Mouse (Mus musculus): ENCODE measurements at regions not wholly inside any gene's neighbourhood (a gene's known extent, or its start where the extent isn't known, plus 50 kb on each side); places are given as distances from the start of the nearest gene placed in this dataset.

DNA sequence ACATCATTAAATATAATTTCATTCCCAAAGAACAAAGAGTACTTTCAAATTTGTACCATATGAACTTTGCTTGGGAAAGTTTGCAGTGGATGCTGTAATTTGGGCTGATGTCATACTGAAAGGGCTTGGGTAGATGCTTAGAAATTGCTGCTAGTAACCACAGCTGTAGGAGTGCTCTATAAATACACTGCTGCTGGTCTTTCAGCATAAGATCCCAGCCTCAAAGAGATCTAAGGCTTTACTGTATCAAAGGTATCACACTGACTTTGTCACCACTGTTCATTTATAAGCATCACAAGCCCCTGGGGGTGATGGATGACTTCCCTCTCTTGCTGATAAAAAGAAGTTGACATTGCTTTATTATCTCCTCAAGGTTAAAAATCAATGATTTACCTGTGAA lies 497.2 kb downstream of the Pla2g4a start:
- no peak overlapping the region for H3K4me3 ChIP-seq (ENCODE audit: low read depth, low read length)
- H3K4me2 ChIP-seq (ENCODE audit: low read depth), result no peak overlapping the region
- no peak overlapping the region for H3K9ac ChIP-seq
- DNase-seq (no peak), ATAC-seq (peak; percentile 27; the same call in 1 of the 2 replicates)
- no peak for TF ChIP-seq CTCF (IDR thresholded peaks at IDR 0.05; ENCODE audit: low read depth)
- H3K27me3 ChIP-seq (ENCODE audit: insufficient read depth, low read length), result no peaks in the 10 kb centered on the region
- no peaks in the 10 kb centered on the region for H3K36me3 ChIP-seq (ENCODE audit: insufficient read depth)
- H3K27ac ChIP-seq (ENCODE audit: low read depth, low read length), result no peak overlapping the region
- H3K4me1 ChIP-seq (ENCODE audit: insufficient read depth), result no peaks in the 10 kb centered on the region
- no peaks in the 10 kb centered on the region for H3K9me3 ChIP-seq (ENCODE audit: low read length)

DNA sequence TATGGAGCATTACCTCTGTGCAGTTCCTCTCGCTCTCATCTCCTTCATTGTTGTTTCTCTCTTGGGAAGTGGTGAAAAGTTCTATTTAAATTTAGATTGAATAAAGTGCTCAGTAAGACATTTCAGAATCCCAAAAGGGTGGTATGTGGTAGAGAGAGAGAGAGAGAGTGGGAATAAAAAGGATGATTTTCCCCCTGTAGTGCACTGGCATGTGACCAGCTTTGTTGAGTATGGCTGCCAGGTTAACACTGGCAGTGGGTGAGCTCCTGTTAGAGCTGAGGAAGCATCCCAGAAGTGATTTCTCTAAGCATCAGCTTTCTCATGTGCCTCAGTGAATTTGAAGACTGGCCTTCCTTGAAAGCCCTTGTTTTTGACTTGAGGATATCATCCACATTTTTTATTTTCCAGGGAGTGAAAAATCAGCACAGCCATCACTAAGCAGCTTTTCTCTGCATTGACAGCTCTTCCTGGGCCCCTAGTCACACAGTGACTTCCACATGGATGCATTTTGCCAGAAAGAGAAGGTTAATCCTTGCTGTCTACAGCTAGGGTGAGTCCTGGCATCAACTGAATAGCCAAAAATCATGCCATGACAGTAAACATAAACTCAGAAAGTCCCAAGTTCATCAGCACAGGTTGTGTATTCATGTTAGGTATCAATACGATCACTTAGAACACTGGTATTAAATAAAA lies 511.1 kb downstream of the Pla2g4a start:
- no peak overlapping the region for H3K27ac ChIP-seq (ENCODE audit: low read depth, low read length)

DNA sequence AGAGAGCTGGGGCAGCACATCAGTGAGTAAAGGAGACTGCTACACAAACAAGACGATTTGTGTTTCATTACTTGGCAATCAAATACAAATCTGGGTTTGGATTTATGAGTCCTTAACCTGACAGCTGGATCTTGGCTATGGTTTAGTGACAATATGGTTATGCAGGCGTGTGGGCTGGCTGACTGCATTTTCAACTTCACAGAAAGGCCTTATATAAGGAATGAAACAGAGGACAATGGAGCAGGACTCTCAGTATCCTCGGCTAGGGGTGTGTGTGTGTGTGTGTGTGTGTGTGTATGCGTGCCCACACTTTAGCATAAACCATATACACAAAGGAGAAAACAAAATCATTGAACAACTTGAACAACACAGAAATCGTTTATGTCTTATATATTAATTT lies 512.6 kb downstream of the Pla2g4a start:
- H3K9me3 ChIP-seq (ENCODE audit: low read length), result no peaks in the 10 kb centered on the region
- WGBS, result 58% methylated on average over 5 of the region's 5 CpGs
- no peak overlapping the region for H3K4me3 ChIP-seq (ENCODE audit: low read depth, low read length)
- no peak for TF ChIP-seq CTCF (IDR thresholded peaks at IDR 0.05; ENCODE audit: low read depth)
- no peak overlapping the region for H3K27ac ChIP-seq (ENCODE audit: low read depth, low read length)
- no peaks in the 10 kb centered on the region for H3K27me3 ChIP-seq (ENCODE audit: insufficient read depth, low read length)
- H3K4me2 ChIP-seq (ENCODE audit: low read depth), result no peak overlapping the region
- H3K9ac ChIP-seq, result no peak overlapping the region
- no peaks in the 10 kb centered on the region for H3K4me1 ChIP-seq (ENCODE audit: insufficient read depth)
- DNase-seq (no peak), ATAC-seq (peak; percentile 12; the same call in 1 of the 2 replicates)
- H3K36me3 ChIP-seq (ENCODE audit: insufficient read depth), result no peaks in the 10 kb centered on the region

More for the DNA sequence above, 511.1 kb downstream of the Pla2g4a start:
- Histone ChIP-seq H3K4me3 (ENCODE audit: low read depth, low read length) (no peak overlapping the region), H3K4me2 (ENCODE audit: low read depth) (no peak overlapping the region), H3K4me1 (ENCODE audit: insufficient read depth) (no peaks in the 10 kb centered on the region), H3K9me3 (ENCODE audit: low read length) (no peaks in the 10 kb centered on the region), H3K27me3 (ENCODE audit: insufficient read depth, low read length) (no peaks in the 10 kb centered on the region), H3K36me3 (ENCODE audit: insufficient read depth) (no peaks in the 10 kb centered on the region), H3K9ac (no peak overlapping the region)
- peak; percentile 32; the same call in 1 of the 2 replicates for ATAC-seq
- TF ChIP-seq CTCF (IDR thresholded peaks at IDR 0.05; ENCODE audit: low read depth), result no peak
- peak; percentile 39 for DNase-seq
- WGBS, result 77% methylated on average over 2 of the region's 2 CpGs

DNA sequence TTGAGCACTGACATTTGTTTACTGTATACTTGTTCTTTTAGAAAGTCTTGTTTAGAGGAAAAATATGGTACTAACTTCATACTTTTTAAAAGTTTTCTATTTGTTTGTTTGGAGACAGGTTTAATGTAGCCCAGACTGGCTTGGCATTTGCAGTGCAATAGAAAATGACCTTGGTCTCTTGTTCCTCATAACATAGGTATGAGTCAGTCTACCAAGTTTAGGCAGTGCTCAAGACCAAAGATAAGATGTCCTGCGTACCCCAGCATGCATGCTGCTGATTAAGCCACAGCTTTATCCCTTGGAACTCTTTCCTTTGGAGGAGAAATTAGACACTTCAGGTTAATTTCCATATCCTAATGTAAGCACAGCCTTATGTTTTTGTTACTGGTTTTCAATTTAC lies 550.1 kb downstream of the Pla2g4a start:
- ATAC-seq (no peak), DNase-seq (no peak)
- H3K4me1 ChIP-seq (ENCODE audit: insufficient read depth), result no peaks in the 10 kb centered on the region
- H3K9ac ChIP-seq, result no peak overlapping the region
- no peaks in the 10 kb centered on the region for H3K27me3 ChIP-seq (ENCODE audit: insufficient read depth, low read length)
- no peak overlapping the region for H3K4me2 ChIP-seq (ENCODE audit: low read depth)
- no peak for TF ChIP-seq CTCF (IDR thresholded peaks at IDR 0.05; ENCODE audit: low read depth)
- H3K27ac ChIP-seq (ENCODE audit: low read depth, low read length), result no peak overlapping the region
- no peaks in the 10 kb centered on the region for H3K9me3 ChIP-seq (ENCODE audit: low read length)
- no peak overlapping the region for H3K4me3 ChIP-seq (ENCODE audit: low read depth, low read length)
- WGBS, result 71% methylated on average over 1 of the region's 1 CpGs
- H3K36me3 ChIP-seq (ENCODE audit: insufficient read depth), result no peaks in the 10 kb centered on the region

DNA sequence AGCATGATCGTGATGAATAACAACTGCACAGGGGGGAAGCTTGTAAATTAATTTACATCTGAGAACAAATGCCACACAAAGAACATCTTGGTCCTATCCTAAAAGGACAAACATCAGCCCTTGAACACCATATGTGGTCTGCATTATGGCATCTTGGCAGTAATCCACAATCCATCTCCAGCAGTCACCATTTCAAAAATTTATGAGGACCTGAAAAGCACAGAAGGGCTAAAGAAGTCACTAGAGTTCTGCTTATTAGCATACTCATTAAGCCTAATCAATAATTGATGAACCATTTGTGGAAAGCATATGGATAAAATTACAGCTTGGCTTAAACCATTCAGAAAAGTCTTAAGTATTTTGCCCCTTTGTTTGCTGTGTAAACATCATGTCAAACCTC lies 555.7 kb downstream of the Pla2g4a start:
- DNase-seq (peak; percentile 21), ATAC-seq (no peak; the same call in 1 of the 2 replicates)
- Histone ChIP-seq H3K4me2 (ENCODE audit: low read depth) (no peak overlapping the region), H3K4me3 (ENCODE audit: low read depth, low read length) (no peak overlapping the region), H3K27ac (ENCODE audit: low read depth, low read length) (no peak overlapping the region), H3K27me3 (ENCODE audit: insufficient read depth, low read length) (no peaks in the 10 kb centered on the region), H3K9ac (no peak overlapping the region), H3K4me1 (ENCODE audit: insufficient read depth) (no peaks in the 10 kb centered on the region), H3K9me3 (ENCODE audit: low read length) (no peaks in the 10 kb centered on the region), H3K36me3 (ENCODE audit: insufficient read depth) (no peaks in the 10 kb centered on the region)
- no peak for TF ChIP-seq CTCF (IDR thresholded peaks at IDR 0.05; ENCODE audit: low read depth)
- 25% methylated on average over 1 of the region's 1 CpGs for WGBS

DNA sequence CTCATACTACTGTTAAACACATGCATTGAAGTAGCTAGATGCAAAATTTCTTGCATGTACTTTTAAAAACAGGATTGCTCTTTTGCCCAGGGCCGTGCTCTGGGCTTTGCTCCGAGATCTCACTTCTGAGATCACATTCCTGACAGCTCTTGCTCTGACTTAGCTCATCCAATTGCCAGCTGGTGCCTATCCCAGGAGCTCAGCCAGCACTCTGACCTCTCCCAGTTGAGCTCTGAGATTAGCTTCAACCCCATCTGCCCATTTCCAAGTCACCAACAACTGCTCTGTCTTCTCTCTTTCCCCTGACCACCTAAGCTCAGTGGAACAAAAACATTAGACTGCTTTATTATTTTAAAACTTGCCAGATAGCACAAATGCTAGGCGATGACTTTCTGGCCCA lies 572.4 kb downstream of the Pla2g4a start:
- Histone ChIP-seq H3K36me3 (ENCODE audit: insufficient read depth) (no peaks in the 10 kb centered on the region), H3K4me1 (ENCODE audit: insufficient read depth) (no peaks in the 10 kb centered on the region), H3K4me3 (ENCODE audit: low read depth, low read length) (no peak overlapping the region), H3K4me2 (ENCODE audit: low read depth) (no peak overlapping the region), H3K9me3 (ENCODE audit: low read length) (no peaks in the 10 kb centered on the region), H3K27me3 (ENCODE audit: insufficient read depth, low read length) (no peaks in the 10 kb centered on the region), H3K9ac (no peak overlapping the region), H3K27ac (ENCODE audit: low read depth, low read length) (no peak overlapping the region)
- ATAC-seq (no peak), DNase-seq (no peak)
- 73% methylated on average over 3 of the region's 3 CpGs for WGBS
- TF ChIP-seq CTCF (IDR thresholded peaks at IDR 0.05; ENCODE audit: low read depth), result no peak

DNA sequence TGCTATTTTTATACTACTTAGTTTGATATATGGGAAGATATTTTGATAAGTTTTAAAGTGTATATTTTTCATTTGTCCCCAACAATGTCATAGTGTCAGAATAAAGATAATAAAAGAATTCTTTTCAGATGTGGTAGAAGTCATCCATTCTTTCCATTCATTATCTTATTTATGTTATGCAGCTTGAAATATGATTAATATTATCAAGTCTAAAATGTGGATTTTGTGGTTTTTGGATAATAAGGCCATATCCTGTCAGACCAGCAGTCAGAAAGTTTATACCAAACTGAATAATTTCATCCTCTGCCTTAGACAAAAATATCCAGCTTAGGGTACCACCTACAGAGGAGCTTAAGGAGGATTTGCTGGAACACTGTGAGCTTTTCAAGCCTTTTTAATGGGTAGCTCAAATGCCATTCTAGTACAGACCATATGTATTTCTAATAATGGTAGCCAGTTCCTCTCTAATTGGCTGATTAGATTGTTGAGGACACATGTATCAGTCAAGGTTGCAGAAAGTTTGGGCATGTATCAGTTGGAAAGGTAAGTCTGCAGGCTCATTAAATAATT lies 609.7 kb downstream of the Pla2g4a start:
- no peak for ATAC-seq
- Histone ChIP-seq H3K9ac (no peak overlapping the region), H3K9me3 (ENCODE audit: low read length) (no peaks in the 10 kb centered on the region), H3K27me3 (ENCODE audit: insufficient read depth, low read length) (no peaks in the 10 kb centered on the region), H3K4me1 (ENCODE audit: insufficient read depth) (no peaks in the 10 kb centered on the region), H3K36me3 (ENCODE audit: insufficient read depth) (no peaks in the 10 kb centered on the region), H3K4me3 (ENCODE audit: low read depth, low read length) (no peak overlapping the region), H3K27ac (ENCODE audit: low read depth, low read length) (no peak overlapping the region), H3K4me2 (ENCODE audit: low read depth) (no peak overlapping the region)
- TF ChIP-seq CTCF (IDR thresholded peaks at IDR 0.05; ENCODE audit: low read depth), result no peak
- DNase-seq, result no peak

Measured in forebrain, postnatal 0 days (tissue).